Mouse (Mus musculus) right cerebral cortex, adult 2 months (tissue): ENCODE results near the gene Zfyve9.

Source experiments
- DNase-seq, 2 experiments: peaks; one replicate each; pipeline ENCODE4 v3.0.0; 2021 to 2022; ENCODE audit warnings: low spot score in 2 of 2

The Zfyve9 gene

DNA sequence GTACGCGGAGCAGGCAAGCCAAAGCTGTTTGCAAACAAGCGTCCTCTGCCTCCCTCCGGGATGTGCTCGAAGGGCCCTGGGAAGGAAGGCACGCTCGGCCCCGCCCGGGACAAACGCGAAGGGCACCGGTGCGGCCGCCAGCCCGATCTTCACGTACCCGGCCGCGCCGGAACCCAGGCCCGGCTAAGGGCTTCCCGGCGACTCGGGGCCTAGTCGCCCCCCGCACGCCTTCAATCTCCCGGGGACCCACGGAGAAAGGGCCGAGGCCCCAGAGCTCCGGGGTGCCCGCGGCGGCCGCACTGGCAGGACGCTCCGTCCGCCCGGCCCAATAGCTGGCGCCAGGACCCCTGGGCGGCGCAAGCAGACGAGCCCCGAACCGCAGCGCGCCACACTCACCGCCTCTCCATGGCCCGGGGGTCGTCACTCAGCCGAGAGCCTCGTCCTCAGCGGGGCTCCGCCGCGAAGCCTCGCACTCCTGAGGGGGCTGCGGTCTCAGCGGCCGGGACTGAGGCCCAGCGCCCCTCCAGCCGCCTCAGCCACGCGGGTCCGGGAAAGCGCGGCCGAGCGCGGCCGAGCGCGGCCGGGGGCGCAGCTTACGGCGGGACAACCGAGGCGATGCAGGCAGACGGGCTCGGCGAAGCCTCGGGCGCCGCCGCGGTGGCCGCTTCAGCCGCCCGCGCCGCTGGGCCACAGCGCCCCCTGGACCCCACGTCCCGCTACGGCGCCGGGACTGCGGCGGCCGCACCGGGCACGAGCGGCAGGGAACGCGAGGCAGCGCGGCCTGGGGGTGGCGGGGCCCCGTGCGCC lies at the start of gene Zfyve9:
Gene Zfyve9, minus strand, starts transcription at position 742 of the 807 bp plus-strand sequence.
- DNase-seq, result peak; percentile 62 to 74

- no peak for DNase-seq
These were observed 46.0 kb upstream of the Zfyve9 start for GRCm38 (mm10) chr4:108826643-108827042.

DNA sequence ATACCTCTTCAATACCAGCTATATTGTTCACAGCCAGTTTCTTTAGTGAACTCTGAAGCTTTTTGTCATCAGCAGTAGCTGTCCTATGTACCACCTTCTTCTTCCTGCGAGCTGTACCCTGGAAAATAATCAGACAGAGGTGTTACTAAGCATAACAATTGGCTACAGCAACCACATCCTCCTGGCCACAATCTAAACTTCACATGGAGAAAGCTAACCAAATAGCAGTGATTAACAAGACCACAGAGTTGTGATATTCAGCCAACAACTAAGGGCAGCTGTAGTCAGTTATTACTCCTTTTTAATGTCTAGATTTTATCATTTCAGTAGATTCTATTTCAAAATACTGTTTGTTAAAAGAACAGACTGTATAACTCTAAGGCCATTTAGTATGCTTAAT lies 45.5 kb upstream of the Zfyve9 start:
- no peak for DNase-seq

DNA sequence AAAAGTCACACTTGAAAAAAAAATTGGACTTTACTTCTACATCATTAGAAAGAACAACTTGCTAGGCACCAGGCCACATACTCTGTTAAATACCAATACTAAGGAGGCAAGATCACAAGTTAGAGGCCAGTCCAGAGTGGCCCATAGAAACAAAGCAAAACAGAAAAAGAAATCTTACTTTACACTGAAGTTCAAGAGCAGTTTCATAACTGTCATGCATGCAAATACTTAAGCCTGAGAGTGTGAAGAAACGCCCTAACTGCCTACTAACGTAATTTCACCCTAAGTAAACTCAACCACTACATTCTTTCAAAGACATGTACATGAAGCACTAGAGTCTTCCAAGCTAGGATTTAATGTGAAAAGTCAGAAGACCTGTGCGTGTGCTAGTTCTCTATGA lies 45.1 kb upstream of the Zfyve9 start:
- no peak for DNase-seq

DNA sequence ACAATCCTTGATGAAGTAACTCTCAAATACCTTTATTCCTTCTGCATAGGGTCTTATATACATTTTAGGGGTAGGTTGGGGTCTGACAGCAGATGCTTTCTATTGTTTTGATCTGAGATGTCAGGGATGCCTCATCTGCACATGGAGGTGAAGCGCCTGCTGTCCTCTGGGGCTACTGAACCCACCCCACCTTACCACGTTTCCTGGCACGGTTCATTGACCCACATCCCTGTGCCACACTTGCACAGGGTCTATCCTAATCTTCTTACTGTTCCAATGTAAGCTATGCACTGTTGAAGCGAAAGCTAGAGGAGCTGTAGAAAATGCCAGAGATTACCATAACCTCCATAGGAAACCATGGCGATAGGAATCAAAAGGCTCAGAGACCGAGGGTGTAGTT lies 31.0 kb upstream of the Zfyve9 start:
- DNase-seq, result no peak

DNA sequence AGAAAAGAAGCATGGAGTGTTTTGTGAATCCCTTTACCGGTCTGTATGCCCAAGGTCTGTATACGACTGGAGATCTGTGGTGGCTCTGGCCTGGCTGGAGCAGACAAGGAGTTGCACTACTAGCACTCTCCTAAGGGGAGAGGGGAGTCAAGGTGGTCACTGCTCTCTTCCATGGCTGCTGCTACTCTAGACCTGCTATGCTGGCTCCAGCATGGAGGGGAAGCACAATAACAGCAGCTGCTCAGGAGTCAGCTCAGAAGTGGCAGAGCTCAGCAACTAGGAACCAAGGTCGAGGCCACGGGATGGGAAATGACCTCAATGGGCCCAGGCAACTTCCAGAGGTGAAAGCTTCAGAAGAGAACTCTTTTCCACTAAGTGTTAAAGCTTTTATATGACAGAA lies 30.5 kb upstream of the Zfyve9 start:
- DNase-seq, result no peak

- no peak for DNase-seq
These were observed 22.9 kb upstream of the Zfyve9 start for GRCm38 (mm10) chr4:108803535-108803934.

DNA sequence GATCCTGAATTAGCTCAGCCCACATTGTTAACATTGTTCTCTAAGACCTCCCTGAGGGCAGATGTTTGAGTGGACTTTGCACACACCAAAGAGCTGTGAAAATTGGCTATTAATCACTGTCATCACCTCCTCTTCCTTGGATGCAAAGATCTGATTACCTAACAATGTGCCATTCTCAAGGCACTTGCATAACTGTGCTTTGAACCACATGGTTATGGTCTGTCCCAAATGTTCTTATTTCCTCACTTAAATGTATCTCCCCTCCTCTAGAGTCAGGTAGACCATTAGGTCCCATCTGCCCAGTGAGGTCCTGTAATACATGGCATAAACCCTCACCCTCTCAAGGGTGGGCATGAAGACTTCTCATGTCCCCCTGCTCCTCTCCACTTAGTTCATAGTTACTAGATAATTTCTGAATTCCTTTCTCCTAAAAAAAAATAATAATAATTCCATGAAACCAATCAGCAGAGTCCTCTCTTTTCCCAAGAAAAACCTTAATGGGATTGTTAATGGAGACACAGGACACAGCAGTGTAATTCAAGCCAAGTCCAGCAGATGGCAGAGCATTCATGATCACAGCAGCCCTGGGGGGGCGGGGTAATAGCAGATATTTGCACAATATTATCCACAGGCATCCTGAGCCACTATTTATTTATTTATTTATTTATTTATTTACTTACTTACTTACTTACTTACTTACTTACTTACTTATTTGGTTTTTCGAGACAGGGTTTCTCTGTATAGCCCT lies 17.7 kb upstream of the Zfyve9 start:
- peak; percentile 83 to 85 for DNase-seq

- no peak for DNase-seq
These were observed 16.1 kb upstream of the Zfyve9 start for GRCm38 (mm10) chr4:108796701-108797100.

- DNase-seq, result no peak
These were observed 13.3 kb upstream of the Zfyve9 start for GRCm38 (mm10) chr4:108793941-108794340.

DNA sequence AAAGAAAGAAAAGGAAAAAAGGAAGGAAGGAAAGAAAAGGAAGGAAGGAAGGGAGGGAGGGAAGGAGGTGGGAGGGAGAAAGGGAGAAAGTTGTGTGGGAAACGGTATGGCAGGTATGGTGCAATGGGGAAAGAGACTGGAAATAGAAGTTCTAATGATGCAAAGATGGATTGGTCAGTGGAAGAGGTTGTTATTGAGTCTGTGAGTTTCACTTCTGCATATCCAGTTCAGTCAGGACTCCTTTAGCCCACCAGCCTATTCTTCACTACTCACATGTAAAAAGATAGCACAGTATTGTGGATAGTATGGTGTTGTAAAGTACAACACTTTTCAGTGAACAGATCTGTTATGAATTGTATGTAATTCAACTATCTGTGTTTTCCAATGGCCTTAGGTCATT lies 9.9 kb upstream of the Zfyve9 start:
- DNase-seq, result no peak

- DNase-seq, result no peak
These were observed 8.8 kb upstream of the Zfyve9 start for GRCm38 (mm10) chr4:108789258-108789936.

- DNase-seq, result peak; percentile 61 to 65
These were observed 2.0 kb upstream of the Zfyve9 start for GRCm38 (mm10) chr4:108782421-108783085.

DNA sequence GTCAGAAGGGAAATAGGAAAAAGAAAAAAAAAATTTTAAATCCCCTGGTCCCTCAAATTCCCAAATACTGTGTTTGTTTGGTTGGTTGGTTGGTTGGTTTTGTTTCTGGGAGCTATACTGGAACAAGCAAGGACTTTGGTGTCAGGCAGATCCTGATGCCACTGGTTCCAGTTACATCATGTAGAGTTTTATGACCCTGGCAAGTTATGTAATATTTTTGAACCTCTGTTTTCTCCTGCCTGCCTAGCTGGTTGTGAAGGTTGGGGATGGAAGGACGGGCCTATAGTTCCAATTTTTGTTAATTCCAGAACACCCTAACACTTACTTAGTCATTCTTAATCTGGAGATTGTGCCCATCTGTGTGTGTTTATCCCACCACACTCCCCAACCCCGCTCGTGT lies 998 bp upstream of the Zfyve9 start:
- DNase-seq, result peak in 1 of 2 experiments; percentile 41

- DNase-seq, result no peak
These were observed 237 bp upstream of the Zfyve9 start for GRCm38 (mm10) chr4:108780864-108781205.

- DNase-seq, result peak in 1 of 2 experiments; percentile 57
These were observed 888 bp downstream of the Zfyve9 start for GRCm38 (mm10) chr4:108779763-108780056.

GRCm38 (mm10) chr4:108768527-108768926 lies 12.1 kb downstream of the Zfyve9 start:
- DNase-seq, result no peak

DNA sequence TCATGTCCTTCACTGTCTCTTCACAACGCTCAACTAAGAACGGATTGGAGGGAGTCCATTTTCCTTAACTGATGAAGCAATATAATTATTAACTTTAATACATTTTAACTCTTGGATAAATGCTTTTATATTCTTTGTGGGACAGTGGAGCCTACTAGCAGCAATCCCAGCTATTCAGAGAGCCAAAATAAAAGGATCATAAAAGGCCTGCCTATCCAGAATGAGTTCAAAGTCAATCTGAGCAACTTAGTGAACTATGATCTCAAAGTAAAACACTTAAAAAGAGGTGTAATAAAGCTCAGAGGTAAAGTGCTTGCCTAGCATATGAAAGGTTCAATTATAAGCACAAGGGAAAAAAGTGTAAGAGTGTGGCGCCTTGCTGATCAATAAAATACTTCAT lies 21.0 kb downstream of the Zfyve9 start:
- no peak for DNase-seq

- DNase-seq, result no peak
These were observed 34.3 kb downstream of the Zfyve9 start for GRCm38 (mm10) chr4:108746160-108746873.

DNA sequence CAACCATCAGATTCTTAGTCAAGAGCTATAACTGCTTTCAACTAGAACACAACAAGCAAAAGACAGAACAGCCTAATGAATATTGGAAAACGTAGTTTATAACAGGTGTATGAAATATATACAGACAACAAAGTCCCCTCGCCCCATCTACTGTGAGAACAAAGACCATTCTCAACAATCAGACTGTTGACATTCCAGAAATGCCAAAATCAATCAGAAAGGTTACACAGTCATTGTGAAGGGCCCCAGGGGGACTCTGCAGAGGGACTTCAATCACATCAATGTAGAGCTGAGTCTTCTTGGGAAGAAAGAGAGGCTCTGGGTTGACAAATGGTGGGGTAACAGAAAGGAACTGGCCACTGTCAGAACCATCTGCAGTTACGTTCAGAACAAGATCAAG lies 49.0 kb downstream of the Zfyve9 start:
- DNase-seq, result no peak

GRCm38 (mm10) chr4:108730450-108730849 lies 50.1 kb downstream of the Zfyve9 start:
- DNase-seq, result no peak

DNA sequence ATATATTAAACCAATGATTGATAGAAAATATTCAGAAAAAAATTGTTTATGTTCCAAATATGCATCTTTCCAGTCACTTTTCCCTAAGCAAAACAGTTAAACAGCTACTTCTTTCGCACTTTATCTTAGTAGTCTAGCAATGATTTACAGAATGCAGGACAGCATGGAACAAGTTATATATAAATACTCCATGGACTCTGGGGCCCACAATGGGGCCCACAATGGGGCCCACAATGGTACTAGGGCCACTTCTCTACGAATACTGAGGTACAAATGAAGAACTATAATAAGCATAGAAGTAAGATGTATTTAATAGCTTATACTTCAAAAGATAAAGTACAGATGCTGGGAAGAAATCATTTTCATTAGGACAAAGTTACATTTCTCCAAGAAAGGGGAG lies 56.5 kb downstream of the Zfyve9 start:
- no peak for DNase-seq
